Mouse (Mus musculus): ENCODE results near the gene Col16a1.

- TF ChIP-seq CTCF (IDR thresholded peaks at IDR 0.05; ENCODE audit: low read depth) (no peak), EP300 (IDR thresholded peaks at IDR 0.05; ENCODE audit: low read depth) (no peak)
Measured at GRCm38 (mm10) chr4:130013111-130013510, 34.5 kb upstream of the Col16a1 start.
